Mouse (Mus musculus) kidney, postnatal 0 days (tissue): ENCODE measurements around the gene Atp7a. TPM values are rescaled to one million over a fixed set of nuclear protein-coding genes. Genes with fewer than 3 reads are reported as not detected.

Experiments used
- ATAC-seq: fragments of 200-750 bp; cut with Nextera tagmentation; replicated peaks from 2 replicates; pipeline ENCODE4 v1.8.0; 2017; ENCODE audit warnings: low read depth, moderate number of reproducible peaks, moderate TSS enrichment, moderate library complexity; ENCODE audit not compliant: low FRiP score
- DNase-seq: peaks from one replicate; pipeline ENCODE4 v3.0.0-alpha.2; 2016; ENCODE audit warnings: low spot score
- H3K27ac ChIP-seq: fragments of 300-500 bp; sonication (generic); 2 replicates; pipeline ENCODE4 v1.5.1; 2014; ENCODE audit warnings: mild to moderate bottlenecking
- H3K27me3 ChIP-seq: fragments of 300-500 bp; sonication (generic); 2 replicates; pipeline ENCODE4 v1.6.1; 2014; ENCODE audit warnings: low read length, mixed read lengths; ENCODE audit not compliant: insufficient read depth
- H3K36me3 ChIP-seq: fragments of 300-500 bp; sonication (generic); 2 replicates; pipeline ENCODE4 v1.6.1; 2014; ENCODE audit warnings: low read length, mixed read lengths; ENCODE audit not compliant: insufficient read depth
- H3K4me1 ChIP-seq: fragments of 300-500 bp; sonication (generic); replicated peaks from 2 replicates; pipeline ENCODE4 v1.6.1; 2014; ENCODE audit warnings: antibody characterized with exemption, low read length, mixed read lengths; ENCODE audit not compliant: insufficient read depth
- H3K4me2 ChIP-seq: fragments of 300-500 bp; sonication (generic); 2 replicates; pipeline ENCODE4 v1.6.1; 2014; ENCODE audit warnings: mild to moderate bottlenecking, low read length, moderate library complexity, mixed read lengths
- H3K4me3 ChIP-seq: fragments of 300-500 bp; sonication (generic); replicated peaks from 2 replicates; pipeline ENCODE4 v1.5.1; 2014; ENCODE audit warnings: low read depth, low read length
- H3K9ac ChIP-seq: fragments of 300-500 bp; sonication (generic); 2 replicates; pipeline ENCODE4 v1.6.1; 2014; ENCODE audit warnings: low read depth, low read length
- H3K9me3 ChIP-seq: fragments of 300-500 bp; sonication (generic); replicated peaks from 2 replicates; pipeline ENCODE4 v1.6.1; 2016; ENCODE audit warnings: low read length, inconsistent platforms, mixed read lengths
- CTCF ChIP-seq: IDR thresholded peaks from 2 replicates; pipeline ENCODE4 v1.5.1; 2016; ENCODE audit warnings: antibody characterized with exemption, low read depth, mild to moderate bottlenecking, moderate library complexity
- WGBS: fragments of 180-500 bp; shearing (Covaris S2); extraction: QIAGEN DNeasy Blood & Tissue Kit; methylation state at CpG from one replicate; pipeline ENCODE4 v1.1.7; 2014; 5-methylcytosine and 5-hydroxymethylcytosine counted together
- polyA plus RNA-seq: library from polyadenylated mRNA; unstranded; fragments of >200 nt; fragmentation: Nextera tagmentation; extraction: Ambion mirVana; gene quantifications from 2 replicates; pipeline ENCODE4 v1.2.1, GENCODE M21; 2015

Atp7a gene
- polyA plus RNA-seq, 1 experiment from 2014 or later: 20.7 TPM

DNA sequence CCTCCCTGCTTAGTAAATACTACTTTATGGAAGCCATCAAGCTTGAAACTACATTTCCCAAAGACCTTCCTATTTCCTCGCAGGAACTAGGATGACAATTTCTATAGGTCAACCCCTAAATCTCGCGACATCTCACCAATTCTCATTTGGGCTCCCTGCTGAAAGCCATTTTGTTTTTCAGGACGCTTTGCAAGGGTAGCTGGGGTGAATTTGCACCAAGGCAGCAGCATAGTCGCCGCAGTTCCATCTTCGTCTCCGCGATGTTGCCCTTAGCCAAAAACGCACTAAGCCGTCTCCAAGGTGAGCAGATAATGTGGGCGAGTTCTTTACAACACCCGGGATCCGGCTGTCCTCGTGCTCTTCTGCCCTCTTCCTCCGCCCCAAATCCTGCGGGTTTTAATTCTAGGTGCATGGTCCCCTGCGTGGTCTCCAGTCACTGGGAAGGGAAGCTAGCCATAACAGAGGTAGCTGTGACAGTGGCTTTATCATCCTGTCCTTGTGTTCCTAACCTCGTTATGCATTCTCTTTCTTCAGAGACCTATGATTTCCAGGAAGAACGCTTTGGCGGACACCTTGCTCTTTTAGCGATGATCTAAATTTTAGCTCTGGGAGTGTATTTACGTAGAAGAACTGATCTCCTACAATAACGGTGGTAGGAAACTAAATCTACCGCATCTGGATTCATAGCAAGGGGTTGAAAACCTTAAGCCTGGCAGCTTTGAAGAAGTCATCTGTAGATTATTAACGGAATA lies 11.3 kb upstream of the Atp7a start, which contains the start of gene Cox7b:
TSS of gene Cox7b (plus strand) at position 130 of the 752 bp plus-strand sequence.
- H3K9me3 ChIP-seq: no peaks in the 10 kb centered on the region
- no peaks in the 10 kb centered on the region for H3K27me3 ChIP-seq
- H3K9ac ChIP-seq: peak within 1 kb of the TSS; percentile 73
- H3K4me3 ChIP-seq: peak within 1 kb of the TSS; percentile 56
- no peak for TF ChIP-seq CTCF
- no peaks in the 10 kb centered on the region for H3K36me3 ChIP-seq
- WGBS: 25% methylated on average over 26 of the region's 26 CpGs
- H3K4me2 ChIP-seq: peak within 1 kb of the TSS; percentile 47
- H3K27ac ChIP-seq: peak within 1 kb of the TSS; percentile 93
- DNase-seq (peak; percentile 94), ATAC-seq (peak; percentile 71)
- H3K4me1 ChIP-seq: no peaks in the 10 kb centered on the region

DNA sequence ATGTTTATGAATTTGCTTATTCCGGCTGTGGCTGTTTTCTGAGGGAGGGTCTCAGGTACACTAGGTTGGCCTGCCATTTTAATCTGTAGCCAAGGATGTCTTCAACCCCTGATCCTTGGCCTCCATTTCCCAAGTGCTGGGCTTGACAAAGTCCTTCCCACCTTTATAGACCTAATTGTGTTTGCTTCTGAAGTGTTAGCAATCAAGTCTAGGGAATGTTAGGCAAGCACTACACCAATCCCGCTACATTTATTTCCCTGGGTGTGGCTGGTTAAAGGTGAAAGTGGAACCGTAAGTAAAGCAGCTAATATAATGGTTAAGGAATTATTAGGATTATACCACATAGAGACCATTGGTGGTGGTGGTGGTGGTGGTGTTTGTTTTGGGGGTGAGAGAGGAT lies 10.0 kb upstream of the Atp7a start:
- H3K4me3 ChIP-seq: no peak overlapping the region
- no peaks in the 10 kb centered on the region for H3K36me3 ChIP-seq
- no peak for DNase-seq
- no peak overlapping the region for H3K9ac ChIP-seq
- 78% methylated on average over 3 of the region's 3 CpGs for whole genome bisulfite sequencing
- no peak for ATAC-seq
- no peak for TF ChIP-seq CTCF
- no peaks in the 10 kb centered on the region for H3K4me1 ChIP-seq
- H3K27ac ChIP-seq: no peak overlapping the region
- peak overlapping the region; percentile 47; the same call in 1 of the 2 replicates for H3K4me2 ChIP-seq
- no peaks in the 10 kb centered on the region for H3K9me3 ChIP-seq
- H3K27me3 ChIP-seq: no peaks in the 10 kb centered on the region

DNA sequence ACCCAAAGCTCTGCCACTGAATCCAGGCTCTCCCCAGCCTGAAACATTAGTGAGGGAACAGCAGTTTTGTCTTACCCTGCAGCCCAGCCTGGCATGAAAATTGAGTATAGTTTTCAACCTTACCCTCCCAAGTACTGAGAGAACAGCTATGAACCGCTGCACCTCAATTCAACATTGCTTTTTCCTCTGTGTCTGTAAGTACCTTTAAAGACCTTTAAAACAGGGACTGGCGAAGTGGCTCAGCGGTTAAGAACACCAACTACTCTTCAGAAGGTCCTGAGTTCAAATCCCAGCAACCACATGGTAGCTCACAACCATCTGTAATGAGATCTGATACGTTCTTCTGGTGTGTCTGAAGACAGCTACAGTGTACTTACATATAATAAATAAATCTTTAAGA lies 9.6 kb upstream of the Atp7a start:
- no peaks in the 10 kb centered on the region for H3K4me1 ChIP-seq
- no peak overlapping the region for H3K9ac ChIP-seq
- H3K27ac ChIP-seq: no peak overlapping the region
- H3K4me3 ChIP-seq: no peak overlapping the region
- 84% methylated on average over 4 of the region's 4 CpGs for WGBS
- peak overlapping the region; percentile 47; the same call in 1 of the 2 replicates for H3K4me2 ChIP-seq
- H3K9me3 ChIP-seq: no peaks in the 10 kb centered on the region
- DNase-seq (no peak), ATAC-seq (no peak)
- TF ChIP-seq CTCF: no peak
- H3K36me3 ChIP-seq: no peaks in the 10 kb centered on the region
- H3K27me3 ChIP-seq: no peaks in the 10 kb centered on the region

DNA sequence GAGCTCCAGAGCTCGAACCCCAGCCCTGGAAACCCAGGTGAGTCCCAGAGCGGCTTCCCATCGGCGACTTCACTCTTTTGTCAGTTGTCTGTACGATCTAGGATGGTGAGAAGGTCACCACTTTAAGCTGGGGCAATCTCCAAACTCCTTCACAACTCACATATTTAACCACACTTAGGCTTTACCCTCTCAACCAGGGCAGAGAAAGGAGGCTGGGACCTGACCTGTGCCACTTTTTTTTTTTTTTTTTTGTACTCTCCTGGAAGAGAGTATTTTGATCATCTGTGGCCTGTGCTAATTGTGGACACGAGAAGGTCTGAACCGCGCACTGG lies 233 bp downstream of the Atp7a start:
- H3K4me1 ChIP-seq: no peaks in the 10 kb centered on the region
- ATAC-seq (no peak), DNase-seq (no peak)
- H3K4me2 ChIP-seq: peak overlapping the region; percentile 54
- H3K27me3 ChIP-seq: no peaks in the 10 kb centered on the region
- H3K36me3 ChIP-seq: no peaks in the 10 kb centered on the region
- WGBS: 41% methylated on average over 8 of the region's 8 CpGs
- peak overlapping the region; percentile 60; the same call in 1 of the 2 replicates for H3K27ac ChIP-seq
- H3K9me3 ChIP-seq: no peaks in the 10 kb centered on the region
- peak overlapping the region; percentile 47 for H3K9ac ChIP-seq
- H3K4me3 ChIP-seq: peak overlapping the region; percentile 48
- no peak for TF ChIP-seq CTCF

DNA sequence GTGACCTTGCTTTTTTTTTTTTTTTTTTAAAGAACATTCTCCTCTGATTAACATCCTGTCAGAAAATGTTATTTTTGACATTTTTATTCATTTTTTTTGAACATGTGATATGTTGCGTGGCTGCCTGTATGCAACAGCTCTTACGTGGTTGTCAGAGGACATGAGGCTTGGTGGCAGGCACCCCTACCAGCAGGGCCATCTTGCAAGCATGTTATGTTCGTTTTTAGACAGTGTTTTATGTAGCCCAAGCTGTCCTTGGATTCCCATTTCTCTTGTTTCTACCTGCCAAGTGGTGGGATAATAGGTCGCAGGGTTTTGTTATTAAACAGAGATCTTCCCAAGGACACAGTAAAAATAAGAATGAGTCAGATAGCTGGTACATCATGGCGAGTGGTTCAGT lies 3.1 kb downstream of the Atp7a start:
- WGBS: 70% methylated on average over 5 of the region's 5 CpGs
- no peak overlapping the region for H3K4me2 ChIP-seq
- no peaks in the 10 kb centered on the region for H3K36me3 ChIP-seq
- H3K27ac ChIP-seq: no peak overlapping the region
- H3K4me3 ChIP-seq: no peak overlapping the region
- no peak overlapping the region for H3K9ac ChIP-seq
- no peaks in the 10 kb centered on the region for H3K27me3 ChIP-seq
- no peak for TF ChIP-seq CTCF
- DNase-seq (no peak), ATAC-seq (no peak)
- no peaks in the 10 kb centered on the region for H3K9me3 ChIP-seq
- H3K4me1 ChIP-seq: no peaks in the 10 kb centered on the region

DNA sequence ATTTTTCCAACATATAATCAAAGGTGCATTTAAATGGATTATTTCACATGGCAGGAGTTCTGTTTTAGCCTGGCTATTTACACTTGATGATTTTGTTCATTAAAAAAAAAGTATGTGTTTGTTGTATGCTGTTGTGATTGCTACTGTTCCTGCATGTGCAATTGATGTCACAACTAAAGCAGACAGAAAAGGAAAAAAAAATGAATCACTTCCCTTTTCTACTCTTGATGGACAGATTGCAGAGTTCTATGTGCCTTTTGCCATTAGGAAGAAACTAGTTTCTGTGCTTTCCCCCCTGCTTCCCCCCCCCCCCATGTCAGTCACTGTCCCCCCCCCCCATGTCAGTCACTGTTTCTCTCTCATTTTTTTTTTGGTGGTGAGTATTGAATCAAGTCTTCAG lies 4.0 kb downstream of the Atp7a start:
- Histone ChIP-seq H3K27ac (no peak overlapping the region), H3K9ac (no peak overlapping the region), H3K9me3 (no peaks in the 10 kb centered on the region), H3K27me3 (no peaks in the 10 kb centered on the region), H3K36me3 (no peaks in the 10 kb centered on the region), H3K4me1 (no peaks in the 10 kb centered on the region), H3K4me3 (no peak overlapping the region), H3K4me2 (no peak overlapping the region)
- DNase-seq (no peak), ATAC-seq (no peak)
- TF ChIP-seq CTCF: no peak

DNA sequence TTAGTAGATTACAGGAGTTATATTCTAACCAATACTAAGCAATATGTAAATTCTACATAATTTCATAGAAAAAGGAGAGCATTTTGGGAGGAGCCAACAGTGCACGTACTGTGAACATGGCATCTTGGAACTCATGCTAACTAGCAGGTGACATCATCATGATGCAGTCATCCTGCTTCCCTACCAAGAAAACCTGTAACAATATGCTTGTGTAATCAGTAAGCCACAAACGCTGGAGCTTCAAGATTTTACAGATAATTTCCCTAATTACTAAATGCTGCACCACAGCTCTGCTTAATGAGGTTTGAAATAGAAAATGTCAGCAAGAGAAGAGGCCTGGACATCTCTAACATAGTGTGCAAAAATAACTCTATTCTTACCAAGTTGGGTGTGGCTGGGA lies 8.7 kb downstream of the Atp7a start:
- ATAC-seq (no peak), DNase-seq (no peak)
- no peaks in the 10 kb centered on the region for H3K9me3 ChIP-seq
- 51% methylated on average over 2 of the region's 2 CpGs for WGBS
- no peak overlapping the region for H3K4me2 ChIP-seq
- H3K4me3 ChIP-seq: no peak overlapping the region
- no peaks in the 10 kb centered on the region for H3K36me3 ChIP-seq
- no peak for TF ChIP-seq CTCF
- H3K9ac ChIP-seq: no peak overlapping the region
- H3K27ac ChIP-seq: no peak overlapping the region
- H3K27me3 ChIP-seq: no peaks in the 10 kb centered on the region
- H3K4me1 ChIP-seq: no peaks in the 10 kb centered on the region
